Mouse (Mus musculus) heart, adult 2 months (tissue): ENCODE measurements at regions not wholly inside any gene's neighbourhood (a gene's known extent, or its start where the extent isn't known, plus 50 kb on each side); places are given as distances from the start of the nearest gene placed in this dataset.

Source experiments
- CTCF ChIP-seq: fragments of 200-600 bp; IDR thresholded peaks from 2 replicates; pipeline ENCODE4 v1.8.1; 2022; ENCODE audit warnings: antibody characterized with exemption, mild to moderate bottlenecking, moderate library complexity
- POLR2A ChIP-seq: fragments of 200-500 bp; IDR thresholded peaks from 2 replicates; pipeline ENCODE4 v1.6.1; 2011; ENCODE audit warnings: mild to moderate bottlenecking, low read depth, low read length, control low read depth; ENCODE audit not compliant: insufficient read depth

- TF ChIP-seq POLR2A (no peak), CTCF (no peak)
These were observed 73.6 kb upstream of the Atl2 start for GRCm38 (mm10) chr17:79969500-79969972.
